Mouse (Mus musculus): Measurements from ENCODE around the gene Iqcf1.
"Not testable (repeated sequence)": the region's sequence is repeated elsewhere in the genome, so short reads cannot be mapped to it uniquely, and the experiment has no call there.

The Iqcf1 gene

DNA sequence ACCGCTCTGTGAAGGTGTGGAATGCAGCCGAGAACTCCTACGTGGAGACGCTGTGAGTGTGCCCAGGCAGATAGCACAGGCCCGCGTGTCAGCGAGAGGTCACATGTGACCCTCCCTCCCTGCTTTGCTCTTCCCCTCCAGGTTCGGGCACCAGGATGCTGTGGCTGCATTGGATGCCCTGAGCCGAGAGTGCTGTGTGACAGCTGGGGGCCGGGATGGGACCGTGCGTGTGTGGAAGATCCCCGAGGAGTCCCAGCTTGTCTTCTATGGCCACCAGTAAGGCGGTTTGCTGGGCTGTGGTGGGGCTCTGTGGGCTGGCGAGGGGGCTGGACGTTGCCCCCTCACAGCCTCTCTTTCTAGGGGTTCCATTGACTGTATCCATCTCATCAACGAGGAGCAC is 16.2 kb upstream of the Iqcf1 start:
- no peak for DNase-seq

DNA sequence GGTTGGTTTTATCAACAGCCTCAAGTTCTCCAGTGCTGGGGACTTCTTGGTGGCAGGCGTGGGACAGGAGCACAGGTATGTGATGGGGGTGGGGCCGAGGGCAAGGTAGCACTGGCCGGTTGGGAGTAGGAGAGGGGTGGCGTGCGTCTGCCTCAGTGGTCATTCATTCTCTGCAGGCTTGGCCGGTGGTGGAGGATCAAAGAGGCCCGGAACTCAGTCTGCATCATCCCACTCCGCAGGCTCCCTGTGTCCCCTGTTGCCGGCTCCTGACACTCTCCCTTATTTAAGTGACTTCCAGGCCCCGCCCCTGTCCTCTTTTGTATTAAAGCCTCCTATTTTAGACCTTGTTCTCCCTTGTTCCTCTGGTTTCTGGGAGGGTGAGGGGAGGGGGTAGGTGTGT is 14.7 kb upstream of the Iqcf1 start:
- DNase-seq, result no peak

DNA sequence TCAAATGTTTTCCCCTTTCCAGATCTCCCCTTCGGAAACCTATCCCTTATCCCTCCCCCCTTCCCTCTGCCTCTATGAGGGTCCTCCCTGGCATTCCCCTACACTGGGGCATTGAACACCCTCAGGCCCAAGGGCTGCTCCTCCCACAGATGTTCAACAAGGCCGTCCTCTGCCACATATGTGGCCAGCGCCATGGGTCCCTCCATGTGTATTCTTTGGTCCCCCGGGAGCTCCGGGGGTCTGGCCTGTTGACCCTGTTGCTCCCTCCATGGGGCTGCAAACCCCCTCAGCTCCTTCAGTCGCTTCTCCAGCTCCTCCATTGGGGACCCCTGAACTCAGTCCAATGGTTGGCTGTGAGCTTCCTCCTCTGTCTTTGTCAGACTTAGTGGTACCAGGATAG is 12.2 kb upstream of the Iqcf1 start:
- DNase-seq, result not testable (repeated sequence)

DNA sequence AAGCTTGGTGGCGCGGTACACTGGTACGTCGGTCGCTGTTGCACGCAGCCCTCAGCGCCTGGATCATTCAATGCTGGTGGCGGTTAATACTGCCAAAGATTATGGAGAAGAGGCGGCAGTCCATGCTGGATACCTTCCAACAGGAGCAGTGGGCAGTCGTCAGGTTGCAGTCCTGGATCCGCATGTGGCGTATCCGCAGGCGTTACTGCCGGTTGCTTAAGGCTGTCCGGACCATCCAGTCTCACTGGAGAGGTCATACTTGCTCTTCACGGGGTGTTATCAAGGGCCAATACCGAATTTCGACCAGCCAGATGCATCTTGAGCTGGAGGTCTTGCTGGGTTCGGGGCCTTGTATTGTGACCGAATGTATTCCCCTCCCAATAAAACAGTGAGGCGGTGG is 2.1 kb downstream of the Iqcf1 start:
- no peak for DNase-seq

- no peak for DNase-seq
Observed at GRCm38 (mm10) chr9:106504246-106504645, 4.5 kb downstream of the Iqcf1 start.

DNA sequence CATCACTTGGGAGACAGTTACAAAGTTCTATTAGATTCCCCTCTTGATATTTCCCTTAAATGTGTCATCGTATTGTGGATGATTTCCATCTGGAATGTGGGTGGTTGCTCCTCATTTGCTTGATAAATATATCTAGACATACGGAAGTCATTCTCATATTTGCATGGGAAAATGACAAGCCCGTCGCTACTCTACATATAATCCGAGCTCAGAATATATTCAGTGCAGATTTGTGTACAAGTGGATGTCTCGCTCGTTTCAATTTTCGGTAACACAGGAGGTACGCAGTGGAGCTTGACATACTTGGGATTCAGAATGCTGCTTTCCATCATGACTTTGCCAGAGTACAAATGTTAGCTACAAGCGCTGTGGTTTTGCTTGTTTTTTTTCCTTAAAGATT is 9.6 kb downstream of the Iqcf1 start:
- DNase-seq, result no peak

- DNase-seq, result no peak
Observed at GRCm38 (mm10) chr9:106512729-106513450, 13.1 kb downstream of the Iqcf1 start.

GRCm38 (mm10) chr9:106513566-106513965 is 13.8 kb downstream of the Iqcf1 start:
- DNase-seq, result no peak

- no peak for DNase-seq
Observed at GRCm38 (mm10) chr9:106514273-106514672, 14.5 kb downstream of the Iqcf1 start, which contains the start of gene Iqcf5. Iqcf5 (plus strand) TSS chr9:106514573.

DNA sequence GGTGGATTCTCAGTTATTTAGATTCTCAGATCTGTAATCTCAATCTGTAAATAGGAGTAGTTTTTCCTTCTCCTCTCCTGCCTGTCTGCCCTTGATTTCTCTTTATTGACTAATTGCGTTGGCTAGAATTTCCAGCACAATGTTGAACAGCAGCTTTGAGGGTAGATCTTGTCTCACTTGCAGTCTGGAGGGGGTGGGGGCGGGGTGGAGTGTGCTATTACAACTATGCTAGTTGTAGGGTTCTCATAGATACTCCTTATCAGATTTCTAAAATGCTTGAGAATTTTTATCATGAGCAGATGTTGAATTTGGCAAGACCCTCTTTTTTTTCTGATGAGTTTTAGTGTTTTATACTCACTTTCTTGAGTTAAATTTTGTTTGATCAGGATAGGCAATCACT is 19.7 kb downstream of the Iqcf1 start:
- no peak for DNase-seq

DNA sequence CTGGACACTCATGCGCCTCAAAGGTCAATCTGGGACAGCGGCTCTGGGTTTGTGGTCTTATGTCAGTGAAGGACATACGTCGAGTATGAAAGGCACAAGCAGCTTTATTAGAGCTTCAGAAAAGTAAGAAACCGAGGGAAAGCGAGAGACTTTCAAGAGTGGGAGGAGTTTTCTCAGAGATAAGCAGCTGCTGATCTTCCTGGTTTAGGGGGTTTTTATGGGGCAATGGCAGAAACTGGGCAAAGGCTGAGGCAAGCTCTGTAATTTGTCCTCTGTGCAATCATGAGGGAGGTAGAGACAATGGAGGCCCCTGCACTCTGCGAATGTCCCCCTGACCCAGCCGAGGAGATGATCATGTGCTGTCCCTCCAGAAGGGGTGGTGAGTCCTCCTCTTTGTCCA is 20.1 kb downstream of the Iqcf1 start:
- DNase-seq, result no peak

DNA sequence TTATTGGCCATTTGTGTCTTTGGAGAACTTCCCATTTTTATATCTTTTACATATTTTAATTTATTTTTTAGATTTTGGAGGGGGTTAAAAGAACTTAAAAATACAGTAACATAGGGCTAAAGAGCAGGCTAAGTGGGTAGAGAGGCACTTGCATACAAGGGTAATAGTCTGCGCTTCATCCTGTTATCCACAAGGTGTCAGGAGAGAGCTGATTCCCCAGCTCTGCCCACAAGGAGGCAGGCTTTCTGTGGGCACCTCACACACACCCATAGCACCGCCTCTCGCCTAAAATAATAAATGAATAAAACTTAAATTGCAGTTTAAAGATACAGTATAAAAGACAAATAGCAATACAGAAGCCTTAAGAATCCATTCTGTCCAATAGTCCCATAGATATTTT is 32.1 kb downstream of the Iqcf1 start:
- DNase-seq, result peak; percentile 13

GRCm38 (mm10) chr9:106534296-106534695 is 34.5 kb downstream of the Iqcf1 start:
- no peak for DNase-seq

GRCm38 (mm10) chr9:106534975-106535374 is 35.2 kb downstream of the Iqcf1 start:
- no peak for DNase-seq
